In the genomic region with DNA sequence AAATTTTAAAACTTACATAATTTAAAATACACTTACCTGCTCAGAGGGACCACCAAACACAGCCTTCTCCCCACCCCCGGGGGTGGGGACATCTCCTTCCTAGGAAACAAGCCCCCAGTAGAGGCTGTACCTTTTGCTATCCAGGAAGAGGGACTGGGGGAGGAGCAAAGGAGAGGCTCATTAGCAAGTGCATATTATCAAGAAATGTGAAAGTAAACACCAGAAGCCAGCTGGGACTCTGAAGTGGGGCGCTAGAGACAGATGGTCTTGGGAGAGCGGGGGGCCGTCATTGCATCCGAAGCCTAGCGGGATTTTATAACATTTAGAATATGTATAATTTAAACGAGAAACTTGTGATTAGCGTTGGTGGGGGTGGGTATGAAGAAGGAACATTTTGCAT, we compare ENCODE assay signal across 22 mouse cellular contexts. TPM values are rescaled to one million over a fixed set of nuclear protein-coding genes. Genes with fewer than 3 reads are reported as not detected.
DNase-seq lines count a peak whose midpoint lies in the region; ATAC-seq lines count a peak whose summit lies in the region.
"Had no signal": no experiment of that assay in that cellular context is flagged by ENCODE, and none has a peak within 500 bp of the region (broad histone marks: within the 10 kb centered on the region; RNA-seq: fewer than 3 reads in every experiment).

No protein-coding gene starts in this region.

- no peak overlapping the region for H3K4me3 ChIP-seq in forebrain, embryonic 13.5 days
- H3K4me3 ChIP-seq in forebrain, embryonic 10.5 days, result no peak overlapping the region
- H3K4me3 ChIP-seq in heart, embryonic 10.5 days, result no peak overlapping the region
- H3K4me3 ChIP-seq: embryonic facial prominence, embryonic 15.5 days; hindbrain, embryonic 13.5 days; liver, embryonic 13.5 days; myocyte; neural tube, embryonic 15.5 days had no signal

- peak; percentile 84 for ATAC-seq in forebrain, embryonic 13.5 days

- intact Hi-C loops in heart, postnatal 10 days (cut with DNase I), result loop anchor here (2.0 kb wide), 1 partner anchor 63 kb away; no protein-coding TSS in a partner anchor

- no peak overlapping the region for H3K9ac ChIP-seq in forebrain, embryonic 13.5 days
- H3K9ac ChIP-seq: embryonic facial prominence, embryonic 15.5 days; hindbrain, embryonic 13.5 days; liver, embryonic 13.5 days; neural tube, embryonic 15.5 days had no signal

- peaks cover 9% of the 10 kb centered on the region; the same call in 1 of the 2 replicates for H3K4me1 ChIP-seq in forebrain, embryonic 13.5 days
- H3K4me1 ChIP-seq in forebrain, embryonic 10.5 days, result peaks cover 7% of the 10 kb centered on the region; the same call in 1 of the 2 replicates
- peaks cover 7% of the 10 kb centered on the region; the same call in 1 of the 2 replicates for H3K4me1 ChIP-seq in heart, embryonic 10.5 days
- H3K4me1 ChIP-seq: embryonic facial prominence, embryonic 15.5 days; hindbrain, embryonic 13.5 days had no signal

- no peaks in the 10 kb centered on the region for H3K27me3 ChIP-seq in forebrain, embryonic 13.5 days
- H3K27me3 ChIP-seq in forebrain, embryonic 10.5 days (ENCODE audit: poor library complexity, severe bottlenecking), result peaks cover 14% of the 10 kb centered on the region; the same call in 1 of the 2 replicates
- H3K27me3 ChIP-seq in heart, embryonic 10.5 days (ENCODE audit: insufficient read depth, poor library complexity, severe bottlenecking), result peaks cover 31% of the 10 kb centered on the region
- H3K27me3 ChIP-seq: CH12.LX had no signal

- H3K27ac ChIP-seq in forebrain, embryonic 13.5 days, result no peak overlapping the region; the same call in 1 of the 2 replicates
- no peak overlapping the region for H3K27ac ChIP-seq in forebrain, embryonic 10.5 days
- H3K27ac ChIP-seq in heart, embryonic 10.5 days, result no peak overlapping the region
- H3K27ac ChIP-seq: embryonic facial prominence, embryonic 15.5 days; hindbrain, embryonic 13.5 days; liver, embryonic 13.5 days; neural tube, embryonic 15.5 days had no signal

- no peak overlapping the region for H3K4me2 ChIP-seq in forebrain, embryonic 13.5 days
- H3K4me2 ChIP-seq: embryonic facial prominence, embryonic 15.5 days; hindbrain, embryonic 13.5 days; neural tube, embryonic 15.5 days had no signal

- no peak for DNase-seq in forebrain, embryonic 10.5 days (ENCODE audit: extremely low spot score, low spot score)
- peak; percentile 36 for DNase-seq in right cerebral cortex, adult 18-20 months
- no peak for DNase-seq in right cerebral cortex, postnatal 4 days
- DNase-seq in right cerebral cortex, adult 2 months (ENCODE audit: low spot score in 2 of 2), result peak; percentile 49 to 56
- DNase-seq in heart, postnatal 10 days, result no peak
- DNase-seq in heart, embryonic 10.5 days (ENCODE audit: low spot score), result no peak
- DNase-seq in liver, result no peak
- DNase-seq: adrenal gland, postnatal 14 days; cerebellum, postnatal 14 days; embryo, embryonic 11 days; gastrocnemius, postnatal 10 days; kidney, adult 9 months; kidney, postnatal 36 days; liver, embryonic 13.5 days; midbrain, embryonic 14.5 days; thymus, postnatal 14 days had no signal

- H3K9me3 ChIP-seq in forebrain, embryonic 13.5 days (replicated peaks), result no peaks in the 10 kb centered on the region
- H3K9me3 ChIP-seq in forebrain, embryonic 10.5 days, result no peaks in the 10 kb centered on the region
- no peaks in the 10 kb centered on the region for H3K9me3 ChIP-seq in heart, embryonic 10.5 days
- H3K9me3 ChIP-seq: embryonic facial prominence, embryonic 15.5 days; hindbrain, embryonic 13.5 days; liver, embryonic 13.5 days; neural tube, embryonic 15.5 days had no signal

- 63% methylated on average over 8 of the region's 8 CpGs for WGBS in forebrain, embryonic 13.5 days
- 88% methylated on average over 8 of the region's 8 CpGs for WGBS in forebrain, embryonic 10.5 days
- WGBS in heart, embryonic 10.5 days, result 85% methylated on average over 8 of the region's 8 CpGs

- H3K36me3 ChIP-seq in forebrain, embryonic 13.5 days (ENCODE audit: poor library complexity, severe bottlenecking), result no peaks in the 10 kb centered on the region
- H3K36me3 ChIP-seq in forebrain, embryonic 10.5 days (replicated peaks), result no peaks in the 10 kb centered on the region
- H3K36me3 ChIP-seq in heart, embryonic 10.5 days, result no peaks in the 10 kb centered on the region
- H3K36me3 ChIP-seq: embryonic facial prominence, embryonic 15.5 days; hindbrain, embryonic 13.5 days; liver, embryonic 13.5 days; neural tube, embryonic 15.5 days had no signal

RNA-seq across cellular contexts. Expression of a gene that starts 37.1 kb away (rescaled TPM):
- 141 and 154 TPM in 2 replicates for polyA plus RNA-seq in forebrain, embryonic 13.5 days (2015; fragmentation: Nextera tagmentation; extraction: Ambion mirVana)
- polyA plus RNA-seq in forebrain, embryonic 10.5 days (2016; fragmentation: Nextera tagmentation; extraction: Ambion mirVana), result 105 and 107 TPM in 2 replicates
- 10 to 100 TPM; 47.4 to 55.5 TPM for total RNA-seq in heart, postnatal 10 days (2021)
- 72.2 and 73.5 TPM in 2 replicates for polyA plus RNA-seq in heart, embryonic 10.5 days (2016; fragmentation: Nextera tagmentation; extraction: Ambion mirVana)

Comparison
In these comparisons a context has a peak if more than half of its experiments do, and no peak if none do; other contexts are left out.
1. DNase-seq: peak in right cerebral cortex, adult 18-20 months (single experiment) and right cerebral cortex, adult 2 months (2 of 2); none in forebrain, embryonic 10.5 days (single experiment), right cerebral cortex, postnatal 4 days (single experiment), heart, postnatal 10 days (0 of 2), heart, embryonic 10.5 days (single experiment) and liver (single experiment).